Mouse (Mus musculus): Measurements from ENCODE around the gene Myt1l. TPM values are rescaled to one million over a fixed set of nuclear protein-coding genes. Genes with fewer than 3 reads are reported as not detected.

Gene Myt1l
- polyA plus RNA-seq, 1 experiment from 2014 or later: 0.03 TPM

DNA sequence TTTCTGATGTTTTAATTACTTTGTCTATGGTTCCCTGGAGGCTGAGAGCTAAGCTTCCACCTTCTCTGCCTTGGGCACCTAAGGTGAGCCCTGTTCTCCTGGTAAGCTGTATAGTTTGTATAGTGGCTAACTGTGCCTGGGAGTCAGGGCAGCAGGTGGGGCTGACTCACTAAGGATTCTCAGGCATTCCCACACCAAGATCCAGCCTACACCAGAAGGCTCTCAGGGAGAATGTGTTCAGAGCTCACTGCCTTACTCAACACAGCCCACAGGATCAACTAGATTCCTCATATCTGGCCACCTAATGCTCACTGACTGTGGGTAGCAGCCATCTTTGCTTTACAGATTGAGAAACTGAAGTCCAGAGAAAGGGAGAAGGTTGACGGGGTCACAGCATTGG, 404.8 kb downstream of the Myt1l start:
- Histone ChIP-seq H3K4me1 (ENCODE audit: control insufficient read depth, insufficient read depth, low read length) (peaks cover 12% of the 10 kb centered on the region), H3K27me3 (ENCODE audit: control insufficient read depth, insufficient read depth, low read length) (no peaks in the 10 kb centered on the region), H3K36me3 (ENCODE audit: control insufficient read depth, insufficient read depth) (no peaks in the 10 kb centered on the region), H3K27ac (ENCODE audit: low read length) (no peak overlapping the region), H3K9ac (ENCODE audit: low read length) (no peak overlapping the region), H3K9me3 (replicated peaks; ENCODE audit: control insufficient read depth, low read length) (no peaks in the 10 kb centered on the region), H3K4me2 (ENCODE audit: low read depth, low read length) (no peak overlapping the region), H3K4me3 (ENCODE audit: low read length) (no peak overlapping the region)
- 92% methylated on average over 1 of the region's 1 CpGs for WGBS
- no peak for ATAC-seq (replicated peaks; ENCODE audit: extremely low read depth, insufficient read depth, low FRiP score)

DNA sequence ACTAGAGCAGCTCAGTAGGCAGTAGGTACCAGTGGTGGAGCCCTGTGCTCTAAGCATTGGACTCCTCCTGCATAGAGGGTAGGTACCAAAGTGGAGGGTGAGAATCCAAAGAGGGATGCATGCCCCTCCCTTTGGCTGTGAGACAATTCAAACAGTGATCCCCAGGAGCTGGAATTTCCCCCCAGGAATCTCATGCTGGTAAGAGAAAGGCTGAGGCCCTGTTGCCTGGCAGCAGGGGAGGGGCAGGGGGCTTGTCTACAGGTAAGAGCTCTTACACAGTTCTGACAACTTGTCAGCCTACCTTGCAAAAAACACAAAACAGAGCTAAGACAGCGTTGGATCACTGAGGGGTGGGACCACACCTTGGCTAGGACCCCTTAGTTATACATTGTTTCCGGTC, 405.3 kb downstream of the Myt1l start:
- Histone ChIP-seq H3K9me3 (replicated peaks; ENCODE audit: control insufficient read depth, low read length) (no peaks in the 10 kb centered on the region), H3K4me2 (ENCODE audit: low read depth, low read length) (no peak overlapping the region), H3K4me1 (ENCODE audit: control insufficient read depth, insufficient read depth, low read length) (peaks cover 12% of the 10 kb centered on the region), H3K9ac (ENCODE audit: low read length) (no peak overlapping the region), H3K27ac (ENCODE audit: low read length) (no peak overlapping the region), H3K27me3 (ENCODE audit: control insufficient read depth, insufficient read depth, low read length) (no peaks in the 10 kb centered on the region), H3K4me3 (ENCODE audit: low read length) (no peak overlapping the region), H3K36me3 (ENCODE audit: control insufficient read depth, insufficient read depth) (no peaks in the 10 kb centered on the region)
- ATAC-seq (replicated peaks; ENCODE audit: extremely low read depth, insufficient read depth, low FRiP score): no peak
- 79% methylated on average over 2 of the region's 2 CpGs for WGBS

DNA sequence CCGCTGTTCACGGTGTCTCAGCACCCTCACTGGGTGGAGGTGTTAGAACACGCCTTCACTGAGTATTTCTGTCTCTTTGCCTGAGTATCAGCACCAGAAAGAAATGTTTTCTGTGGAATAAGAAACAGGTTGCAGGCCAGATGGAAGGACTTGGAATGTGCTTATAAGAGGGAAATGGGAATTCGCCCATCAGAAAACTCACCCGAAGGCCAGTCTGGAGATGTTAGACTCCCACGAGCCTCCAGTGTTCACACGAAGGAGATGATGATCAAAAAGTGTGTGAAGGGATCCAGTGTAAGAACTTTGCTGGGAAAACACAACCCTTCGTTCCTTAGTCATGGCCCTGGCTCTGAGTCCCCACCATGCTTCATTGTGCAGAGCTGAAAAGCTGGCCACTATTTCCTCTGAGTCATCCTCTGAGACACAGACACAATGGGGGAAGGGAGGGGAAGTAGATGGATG, 406.0 kb downstream of the Myt1l start:
- Histone ChIP-seq H3K9me3 (replicated peaks; ENCODE audit: control insufficient read depth, low read length) (no peaks in the 10 kb centered on the region), H3K4me1 (ENCODE audit: control insufficient read depth, insufficient read depth, low read length) (peaks cover 15% of the 10 kb centered on the region), H3K4me2 (ENCODE audit: low read depth, low read length) (no peak overlapping the region), H3K4me3 (ENCODE audit: low read length) (no peak overlapping the region), H3K27ac (ENCODE audit: low read length) (no peak overlapping the region), H3K27me3 (ENCODE audit: control insufficient read depth, insufficient read depth, low read length) (no peaks in the 10 kb centered on the region), H3K36me3 (ENCODE audit: control insufficient read depth, insufficient read depth) (no peaks in the 10 kb centered on the region), H3K9ac (ENCODE audit: low read length) (no peak overlapping the region)
- ATAC-seq (replicated peaks; ENCODE audit: extremely low read depth, insufficient read depth, low FRiP score): no peak
- WGBS: 69% methylated on average over 8 of the region's 8 CpGs

DNA sequence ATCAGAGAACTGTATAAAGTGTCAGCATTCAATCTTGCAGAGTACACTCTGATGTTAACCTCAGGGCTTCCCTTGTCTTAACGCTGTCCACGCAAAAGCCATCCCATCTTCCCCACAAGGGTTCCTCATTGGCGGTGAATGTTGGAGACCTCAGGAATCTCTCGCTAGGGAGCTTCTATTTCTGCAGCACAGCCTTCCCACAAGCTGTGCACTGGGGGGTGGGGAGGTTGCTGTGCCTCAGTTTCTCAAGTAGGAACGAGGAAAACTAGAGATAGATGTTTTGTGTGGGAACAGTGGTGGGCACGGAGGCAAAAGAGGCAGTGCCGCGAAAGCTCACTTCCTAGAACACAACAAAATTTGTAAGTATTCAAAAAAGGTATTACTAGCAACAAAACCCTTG, 409.1 kb downstream of the Myt1l start, which contains the start of gene Pxdn:
TSS of gene Pxdn (plus strand) at position 301 of the 400 bp plus-strand sequence.
- no peaks in the 10 kb centered on the region for H3K36me3 ChIP-seq (ENCODE audit: control insufficient read depth, insufficient read depth)
- H3K9me3 ChIP-seq (replicated peaks; ENCODE audit: control insufficient read depth, low read length): no peaks in the 10 kb centered on the region
- WGBS: 49% methylated on average over 8 of the region's 8 CpGs
- peak within 1 kb of the TSS; percentile 92 for H3K27ac ChIP-seq (ENCODE audit: low read length)
- H3K9ac ChIP-seq (ENCODE audit: low read length): peak within 1 kb of the TSS; percentile 95
- no peak for ATAC-seq (replicated peaks; ENCODE audit: extremely low read depth, insufficient read depth, low FRiP score)
- peak within 1 kb of the TSS; percentile 90 for H3K4me3 ChIP-seq (ENCODE audit: low read length)
- peaks cover 34% of the 10 kb centered on the region for H3K4me1 ChIP-seq (ENCODE audit: control insufficient read depth, insufficient read depth, low read length)
- H3K27me3 ChIP-seq (ENCODE audit: control insufficient read depth, insufficient read depth, low read length): no peaks in the 10 kb centered on the region
- peak within 1 kb of the TSS; percentile 68 for H3K4me2 ChIP-seq (ENCODE audit: low read depth, low read length)

DNA sequence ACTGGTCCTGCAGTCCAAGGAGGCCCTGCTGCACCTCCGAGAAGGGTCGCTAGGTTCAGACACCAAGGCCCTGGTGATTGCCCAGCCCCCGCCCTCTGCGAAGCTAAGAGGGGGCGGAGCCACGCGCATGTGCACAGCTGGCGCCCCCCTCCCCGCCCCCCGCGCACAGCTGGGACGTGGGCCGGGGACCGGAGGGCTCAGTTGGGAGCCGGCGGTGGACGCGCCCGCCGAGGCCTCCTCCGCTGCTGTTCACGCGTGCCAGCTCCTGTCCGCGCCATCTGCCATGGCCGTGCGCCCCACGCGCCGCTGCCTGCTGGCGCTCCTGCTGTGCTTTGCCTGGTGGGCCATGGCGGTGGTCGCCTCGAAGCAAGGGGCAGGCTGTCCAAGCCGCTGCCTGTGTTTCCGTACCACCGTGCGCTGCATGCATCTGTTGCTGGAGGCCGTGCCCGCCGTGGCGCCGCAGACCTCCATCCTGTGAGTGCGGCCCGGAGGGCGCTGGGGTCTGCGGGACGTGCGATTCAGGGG, 409.7 kb downstream of the Myt1l start:
- Histone ChIP-seq H3K9ac (ENCODE audit: low read length) (peak overlapping the region; percentile 95), H3K4me3 (ENCODE audit: low read length) (peak overlapping the region; percentile 90), H3K27ac (ENCODE audit: low read length) (peak overlapping the region; percentile 92), H3K27me3 (ENCODE audit: control insufficient read depth, insufficient read depth, low read length) (no peaks in the 10 kb centered on the region), H3K9me3 (replicated peaks; ENCODE audit: control insufficient read depth, low read length) (no peaks in the 10 kb centered on the region), H3K4me2 (ENCODE audit: low read depth, low read length) (peak overlapping the region; percentile 68), H3K36me3 (ENCODE audit: control insufficient read depth, insufficient read depth) (no peaks in the 10 kb centered on the region), H3K4me1 (ENCODE audit: control insufficient read depth, insufficient read depth, low read length) (peaks cover 37% of the 10 kb centered on the region)
- WGBS: under 1% methylated on average over 49 of the region's 49 CpGs
- ATAC-seq (replicated peaks; ENCODE audit: extremely low read depth, insufficient read depth, low FRiP score): peak; percentile 78

DNA sequence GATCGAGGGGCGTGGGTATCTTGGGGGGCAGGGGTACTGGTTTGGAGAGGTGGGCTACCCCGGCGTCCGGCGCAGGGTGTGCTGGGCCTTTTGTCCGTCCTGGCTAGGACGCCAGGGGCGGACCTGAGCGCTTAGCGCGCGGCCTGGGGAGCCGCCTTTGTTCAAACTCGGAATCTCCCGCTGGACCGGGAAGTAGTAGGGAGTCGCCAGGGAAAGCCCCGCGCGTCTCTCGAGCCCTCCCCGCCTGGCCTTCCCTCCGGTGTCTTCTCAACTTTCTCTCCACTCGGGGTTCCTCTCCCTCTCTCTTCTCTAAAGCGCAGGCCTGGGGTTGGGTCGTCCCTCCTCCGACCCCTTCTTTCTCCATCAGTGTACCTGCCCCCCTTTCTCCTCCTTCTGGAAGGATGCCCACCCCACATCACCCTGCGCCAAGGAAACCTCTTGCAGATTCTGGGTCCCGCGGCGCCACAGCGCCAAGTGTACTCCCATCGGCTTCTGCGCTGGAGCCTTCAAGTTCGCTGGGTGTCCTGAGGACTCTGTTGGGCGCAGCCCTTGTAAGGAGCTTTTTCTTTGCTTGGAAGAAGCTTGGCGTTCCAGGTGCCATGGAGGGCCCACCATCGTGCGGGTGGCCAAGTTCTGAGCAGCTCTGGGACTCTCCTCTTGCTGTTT, 410.3 kb downstream of the Myt1l start:
- under 1% methylated on average over 40 of the region's 40 CpGs for WGBS

DNA sequence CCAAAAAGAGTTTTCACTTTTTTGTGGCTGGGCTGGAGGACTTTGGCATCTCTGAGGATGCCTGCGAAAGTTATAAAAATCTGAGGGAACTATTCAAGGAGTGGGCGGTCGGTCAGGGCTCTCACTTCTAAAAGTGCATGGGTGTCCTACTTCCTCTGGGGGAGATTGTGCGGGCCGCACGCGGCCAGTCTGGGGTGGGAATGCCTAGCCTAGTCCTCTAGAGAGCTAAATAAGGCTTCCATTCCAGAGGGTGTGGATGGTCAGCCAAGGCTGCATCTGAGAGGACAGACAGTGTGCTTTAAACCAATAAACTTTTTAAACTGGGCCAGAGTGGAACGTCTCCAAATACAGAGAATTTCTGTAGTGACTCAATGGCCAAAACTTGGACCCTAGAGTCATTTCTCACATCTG, 411.1 kb downstream of the Myt1l start:
- no peaks in the 10 kb centered on the region for H3K36me3 ChIP-seq (ENCODE audit: control insufficient read depth, insufficient read depth)
- peak overlapping the region; percentile 90 for H3K4me3 ChIP-seq (ENCODE audit: low read length)
- H3K27ac ChIP-seq (ENCODE audit: low read length): peak overlapping the region; percentile 92
- H3K9ac ChIP-seq (ENCODE audit: low read length): peak overlapping the region; percentile 95
- H3K4me1 ChIP-seq (ENCODE audit: control insufficient read depth, insufficient read depth, low read length): peaks cover 38% of the 10 kb centered on the region
- H3K4me2 ChIP-seq (ENCODE audit: low read depth, low read length): peak overlapping the region; percentile 68
- no peaks in the 10 kb centered on the region for H3K27me3 ChIP-seq (ENCODE audit: control insufficient read depth, insufficient read depth, low read length)
- ATAC-seq (replicated peaks; ENCODE audit: extremely low read depth, insufficient read depth, low FRiP score): no peak
- H3K9me3 ChIP-seq (replicated peaks; ENCODE audit: control insufficient read depth, low read length): no peaks in the 10 kb centered on the region
- WGBS: 22% methylated on average over 8 of the region's 8 CpGs

More for the DNA sequence above, 410.3 kb downstream of the Myt1l start:
- Histone ChIP-seq H3K4me1 (ENCODE audit: control insufficient read depth, insufficient read depth, low read length) (peaks cover 37% of the 10 kb centered on the region), H3K9me3 (replicated peaks; ENCODE audit: control insufficient read depth, low read length) (no peaks in the 10 kb centered on the region), H3K4me2 (ENCODE audit: low read depth, low read length) (peak overlapping the region; percentile 68), H3K4me3 (ENCODE audit: low read length) (peak overlapping the region; percentile 90), H3K9ac (ENCODE audit: low read length) (peak overlapping the region; percentile 95), H3K27ac (ENCODE audit: low read length) (peak overlapping the region; percentile 92), H3K36me3 (ENCODE audit: control insufficient read depth, insufficient read depth) (no peaks in the 10 kb centered on the region), H3K27me3 (ENCODE audit: control insufficient read depth, insufficient read depth, low read length) (no peaks in the 10 kb centered on the region)
- ATAC-seq (replicated peaks; ENCODE audit: extremely low read depth, insufficient read depth, low FRiP score): peak; percentile 82

DNA sequence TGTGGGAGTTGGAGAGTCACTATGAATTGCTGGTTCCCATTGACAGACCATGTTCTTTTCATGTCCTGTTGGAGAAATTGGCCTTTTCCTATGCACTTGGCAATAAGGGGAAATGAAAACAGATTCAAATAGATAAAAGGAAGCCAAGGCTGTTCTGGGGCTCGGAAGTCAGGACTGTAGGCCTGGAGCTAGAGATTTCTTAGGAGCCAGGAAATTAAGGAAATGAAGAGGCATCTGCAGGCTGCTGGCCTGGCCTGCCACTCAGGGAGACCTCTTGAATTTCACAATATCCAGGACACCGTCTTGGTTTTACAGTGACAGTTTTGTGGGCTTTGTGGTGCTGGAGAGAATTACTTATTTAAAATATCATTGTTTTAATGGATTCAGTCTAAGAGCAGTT, 414.3 kb downstream of the Myt1l start:
- no peak for ATAC-seq (replicated peaks; ENCODE audit: extremely low read depth, insufficient read depth, low FRiP score)
- WGBS: 60% methylated on average over 2 of the region's 2 CpGs
- Histone ChIP-seq H3K27ac (ENCODE audit: low read length) (peak overlapping the region; percentile 27), H3K4me3 (ENCODE audit: low read length) (no peak overlapping the region), H3K4me1 (ENCODE audit: control insufficient read depth, insufficient read depth, low read length) (peaks cover 56% of the 10 kb centered on the region), H3K9me3 (replicated peaks; ENCODE audit: control insufficient read depth, low read length) (no peaks in the 10 kb centered on the region), H3K36me3 (ENCODE audit: control insufficient read depth, insufficient read depth) (no peaks in the 10 kb centered on the region), H3K4me2 (ENCODE audit: low read depth, low read length) (no peak overlapping the region), H3K9ac (ENCODE audit: low read length) (no peak overlapping the region), H3K27me3 (ENCODE audit: control insufficient read depth, insufficient read depth, low read length) (no peaks in the 10 kb centered on the region)

DNA sequence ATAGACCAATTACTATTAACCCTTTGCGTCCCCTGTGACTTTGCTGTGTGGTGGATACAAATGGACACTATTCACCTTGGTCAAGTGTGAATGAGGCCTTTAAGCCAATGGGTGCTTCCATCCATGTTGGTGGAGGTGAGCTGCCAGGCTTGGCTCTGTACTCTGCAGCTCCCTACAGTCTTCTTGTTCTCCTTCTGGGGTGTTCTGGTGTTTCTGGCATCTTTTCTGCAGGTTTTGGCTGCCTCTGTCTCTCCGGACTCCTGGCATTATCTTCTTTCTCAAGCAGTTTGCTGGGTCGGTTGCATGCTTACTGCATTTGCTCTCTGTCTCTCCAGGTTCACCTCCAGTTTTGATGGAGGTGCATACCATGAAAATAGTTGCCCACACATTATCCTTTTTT, 416.5 kb downstream of the Myt1l start:
- H3K9me3 ChIP-seq (replicated peaks; ENCODE audit: control insufficient read depth, low read length): no peaks in the 10 kb centered on the region
- H3K4me2 ChIP-seq (ENCODE audit: low read depth, low read length): no peak overlapping the region
- H3K4me3 ChIP-seq (ENCODE audit: low read length): no peak overlapping the region
- peaks cover 64% of the 10 kb centered on the region for H3K4me1 ChIP-seq (ENCODE audit: control insufficient read depth, insufficient read depth, low read length)
- H3K27ac ChIP-seq (ENCODE audit: low read length): no peak overlapping the region
- WGBS: 64% methylated on average over 3 of the region's 3 CpGs
- H3K36me3 ChIP-seq (ENCODE audit: control insufficient read depth, insufficient read depth): no peaks in the 10 kb centered on the region
- H3K27me3 ChIP-seq (ENCODE audit: control insufficient read depth, insufficient read depth, low read length): no peaks in the 10 kb centered on the region
- no peak overlapping the region for H3K9ac ChIP-seq (ENCODE audit: low read length)
- no peak for ATAC-seq (replicated peaks; ENCODE audit: extremely low read depth, insufficient read depth, low FRiP score)

Data from heart, embryonic 16.5 days (tissue).